Mouse (Mus musculus): ENCODE data around the gene Dnah2. TPM values are rescaled to one million over a fixed set of nuclear protein-coding genes. Genes with fewer than 3 reads are reported as not detected.

The Dnah2 gene
- polyA plus RNA-seq, 1 experiment = 1.2 TPM

GRCm38 (mm10) chr11:69426246-69426645 is 122.7 kb downstream of the Dnah2 start:
- no peaks in the 10 kb centered on the region for H3K27me3 ChIP-seq (ENCODE audit: control insufficient read depth, insufficient read depth, low read length, poor library complexity, severe bottlenecking)
- H3K4me3 ChIP-seq (ENCODE audit: low read depth, low read length) = no peak overlapping the region
- no peaks in the 10 kb centered on the region for H3K9me3 ChIP-seq (replicated peaks; ENCODE audit: control insufficient read depth, insufficient read depth, low read length, poor library complexity, severe bottlenecking)
- H3K9ac ChIP-seq (ENCODE audit: low read depth, poor library complexity, severe bottlenecking) = no peak overlapping the region
- no peak for TF ChIP-seq CTCF (IDR thresholded peaks at IDR 0.05; ENCODE audit: low read depth, low read length)
- TF ChIP-seq POLR2A (IDR thresholded peaks at IDR 0.05; ENCODE audit: insufficient read depth, low read length) = no peak
- no peak for TF ChIP-seq EP300 (IDR thresholded peaks at IDR 0.05; ENCODE audit: insufficient read depth, low read depth, low read length)
- H3K27ac ChIP-seq (ENCODE audit: insufficient read depth, low read length) = no peak overlapping the region
- peaks cover 3% of the 10 kb centered on the region for H3K4me1 ChIP-seq (ENCODE audit: control insufficient read depth, insufficient read depth, low read length)
- no peaks in the 10 kb centered on the region for H3K36me3 ChIP-seq (ENCODE audit: control insufficient read depth, insufficient read depth, low read length, poor library complexity, severe bottlenecking)

- no peak for TF ChIP-seq POLR2A (IDR thresholded peaks at IDR 0.05; ENCODE audit: insufficient read depth, low read length)
- TF ChIP-seq EP300 (IDR thresholded peaks at IDR 0.05; ENCODE audit: insufficient read depth, low read depth, low read length) = no peak
- no peak overlapping the region for H3K4me3 ChIP-seq (ENCODE audit: low read depth, low read length)
- H3K36me3 ChIP-seq (ENCODE audit: control insufficient read depth, insufficient read depth, low read length, poor library complexity, severe bottlenecking) = no peaks in the 10 kb centered on the region
- H3K27me3 ChIP-seq (ENCODE audit: control insufficient read depth, insufficient read depth, low read length, poor library complexity, severe bottlenecking) = no peaks in the 10 kb centered on the region
- peaks cover 5% of the 10 kb centered on the region for H3K4me1 ChIP-seq (ENCODE audit: control insufficient read depth, insufficient read depth, low read length)
- no peak overlapping the region for H3K27ac ChIP-seq (ENCODE audit: insufficient read depth, low read length)
- no peak overlapping the region for H3K9ac ChIP-seq (ENCODE audit: low read depth, poor library complexity, severe bottlenecking)
- no peaks in the 10 kb centered on the region for H3K9me3 ChIP-seq (replicated peaks; ENCODE audit: control insufficient read depth, insufficient read depth, low read length, poor library complexity, severe bottlenecking)
Measured at GRCm38 (mm10) chr11:69423885-69424284, 125.0 kb downstream of the Dnah2 start.

- Histone ChIP-seq H3K36me3 (ENCODE audit: control insufficient read depth, insufficient read depth, low read length, poor library complexity, severe bottlenecking) (no peaks in the 10 kb centered on the region), H3K9ac (ENCODE audit: low read depth, poor library complexity, severe bottlenecking) (no peak overlapping the region), H3K4me1 (ENCODE audit: control insufficient read depth, insufficient read depth, low read length) (peaks cover 5% of the 10 kb centered on the region), H3K9me3 (replicated peaks; ENCODE audit: control insufficient read depth, insufficient read depth, low read length, poor library complexity, severe bottlenecking) (no peaks in the 10 kb centered on the region), H3K4me3 (ENCODE audit: low read depth, low read length) (no peak overlapping the region), H3K27me3 (ENCODE audit: control insufficient read depth, insufficient read depth, low read length, poor library complexity, severe bottlenecking) (no peaks in the 10 kb centered on the region), H3K27ac (ENCODE audit: insufficient read depth, low read length) (no peak overlapping the region)
- no peak for TF ChIP-seq POLR2A (IDR thresholded peaks at IDR 0.05; ENCODE audit: insufficient read depth, low read length)
- no peak for TF ChIP-seq CTCF (IDR thresholded peaks at IDR 0.05; ENCODE audit: low read depth, low read length)
- TF ChIP-seq EP300 (IDR thresholded peaks at IDR 0.05; ENCODE audit: insufficient read depth, low read depth, low read length) = no peak
Measured at GRCm38 (mm10) chr11:69422842-69423241, 126.1 kb downstream of the Dnah2 start.

- Histone ChIP-seq H3K27ac (ENCODE audit: insufficient read depth, low read length) (no peak overlapping the region), H3K4me1 (ENCODE audit: control insufficient read depth, insufficient read depth, low read length) (peaks cover 5% of the 10 kb centered on the region), H3K9me3 (replicated peaks; ENCODE audit: control insufficient read depth, insufficient read depth, low read length, poor library complexity, severe bottlenecking) (no peaks in the 10 kb centered on the region), H3K9ac (ENCODE audit: low read depth, poor library complexity, severe bottlenecking) (0 out of 2 replicates have a peak overlapping the region, but pooled peaks have one; percentile 8), H3K27me3 (ENCODE audit: control insufficient read depth, insufficient read depth, low read length, poor library complexity, severe bottlenecking) (no peaks in the 10 kb centered on the region), H3K4me3 (ENCODE audit: low read depth, low read length) (no peak overlapping the region), H3K36me3 (ENCODE audit: control insufficient read depth, insufficient read depth, low read length, poor library complexity, severe bottlenecking) (no peaks in the 10 kb centered on the region)
- TF ChIP-seq CTCF (IDR thresholded peaks at IDR 0.05; ENCODE audit: low read depth, low read length) (no peak), POLR2A (IDR thresholded peaks at IDR 0.05; ENCODE audit: insufficient read depth, low read length) (no peak), EP300 (IDR thresholded peaks at IDR 0.05; ENCODE audit: insufficient read depth, low read depth, low read length) (no peak)
Measured at GRCm38 (mm10) chr11:69421131-69421977, 127.6 kb downstream of the Dnah2 start.

GRCm38 (mm10) chr11:69420554-69421000 is 128.3 kb downstream of the Dnah2 start:
- TF ChIP-seq CTCF (IDR thresholded peaks at IDR 0.05; ENCODE audit: low read depth, low read length) (no peak), EP300 (IDR thresholded peaks at IDR 0.05; ENCODE audit: insufficient read depth, low read depth, low read length) (no peak), POLR2A (IDR thresholded peaks at IDR 0.05; ENCODE audit: insufficient read depth, low read length) (no peak)
- Histone ChIP-seq H3K4me3 (ENCODE audit: low read depth, low read length) (peak overlapping the region; percentile 76), H3K27me3 (ENCODE audit: control insufficient read depth, insufficient read depth, low read length, poor library complexity, severe bottlenecking) (no peaks in the 10 kb centered on the region), H3K9me3 (replicated peaks; ENCODE audit: control insufficient read depth, insufficient read depth, low read length, poor library complexity, severe bottlenecking) (no peaks in the 10 kb centered on the region), H3K27ac (ENCODE audit: insufficient read depth, low read length) (no peak overlapping the region), H3K9ac (ENCODE audit: low read depth, poor library complexity, severe bottlenecking) (0 out of 2 replicates have a peak overlapping the region, but pooled peaks have one; percentile 8), H3K4me1 (ENCODE audit: control insufficient read depth, insufficient read depth, low read length) (peaks cover 5% of the 10 kb centered on the region), H3K36me3 (ENCODE audit: control insufficient read depth, insufficient read depth, low read length, poor library complexity, severe bottlenecking) (no peaks in the 10 kb centered on the region)

Data from ES-Bruce4 (cell line).